Mouse (Mus musculus) small intestine, adult 2 months (tissue): ENCODE measurements around the gene Bpifb3. TPM values are rescaled to one million over a fixed set of nuclear protein-coding genes. Genes with fewer than 3 reads are reported as not detected.

ENCODE experiments used
- H3K27ac ChIP-seq: fragments of 200-500 bp; 2 replicates; pipeline ENCODE4 v1.5.1; 2012; ENCODE audit warnings: low read depth, low read length, control low read depth, inconsistent platforms; ENCODE audit not compliant: insufficient read depth
- H3K27me3 ChIP-seq: fragments of 200-500 bp; 2 replicates; pipeline ENCODE4 v1.6.1; 2012; ENCODE audit warnings: mild to moderate bottlenecking, moderate library complexity, low read length, inconsistent platforms; ENCODE audit not compliant: control insufficient read depth, insufficient read depth
- H3K36me3 ChIP-seq: fragments of 200-500 bp; 2 replicates; pipeline ENCODE4 v1.6.1; 2012; ENCODE audit warnings: mild to moderate bottlenecking, low read length, control low read depth, inconsistent platforms; ENCODE audit not compliant: control insufficient read depth, insufficient read depth
- H3K4me1 ChIP-seq: fragments of 200-500 bp; 2 replicates; pipeline ENCODE4 v1.6.1; 2012; ENCODE audit warnings: low read length, inconsistent platforms, mixed read lengths; ENCODE audit not compliant: control insufficient read depth, insufficient read depth, insufficient read length
- H3K4me3 ChIP-seq: fragments of 200-500 bp; 2 replicates; pipeline ENCODE4 v1.5.1; 2012; ENCODE audit warnings: low read depth, mild to moderate bottlenecking, control low read depth, inconsistent platforms, low read length, moderate library complexity
- CTCF ChIP-seq: fragments of 200-500 bp; IDR thresholded peaks from 2 replicates; pipeline ENCODE4 v1.5.1; 2012; ENCODE audit warnings: low read depth, mild to moderate bottlenecking, control low read depth, inconsistent platforms, low read length, moderate library complexity, mixed read lengths; ENCODE audit not compliant: insufficient replicate concordance, insufficient read length; ENCODE audit errors: extremely low read depth
- POLR2A ChIP-seq: fragments of 200-500 bp; IDR thresholded peaks from 2 replicates; pipeline ENCODE4 v1.6.1; 2012; ENCODE audit warnings: low read depth, mild to moderate bottlenecking, control low read depth, inconsistent platforms, low read length, moderate library complexity
- WGBS: fragments of 180-500 bp; shearing (Covaris S2); methylation state at CpG from one replicate; pipeline ENCODE4 v1.1.7; 2018; 5-methylcytosine and 5-hydroxymethylcytosine counted together
- polyA plus RNA-seq: library from polyadenylated mRNA; depleted of rRNA; stranded (reverse); fragments of >200 nt; gene quantifications from 2 replicates; pipeline ENCODE4 v1.2.3, GENCODE M21; 2012; rRNA removed

The Bpifb3 gene
- polyA plus RNA-seq, result not detected in 2 replicates

DNA sequence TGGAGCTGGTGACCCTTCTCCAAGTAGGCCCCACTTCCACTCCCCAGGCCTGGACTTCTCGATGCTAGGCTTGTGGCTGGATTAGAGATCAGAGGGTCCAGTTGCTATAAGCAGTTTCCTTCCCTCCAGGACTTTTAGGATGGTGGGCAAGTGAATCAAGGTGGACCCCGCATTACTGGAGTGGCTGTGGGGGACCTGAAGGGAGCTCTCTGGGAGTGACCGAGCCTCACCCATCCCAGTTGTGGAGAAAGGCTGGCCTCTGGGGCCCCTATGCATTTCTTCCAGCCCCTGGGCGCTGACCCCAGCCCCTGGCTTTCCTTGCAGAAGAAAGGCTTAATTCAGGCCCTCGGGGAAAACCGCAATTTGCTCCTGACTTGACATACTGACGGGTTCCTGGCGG lies at the start of gene Bpifb3:
Gene Bpifb3, plus strand, starts transcription at position 301 of the 400 bp plus-strand sequence.
- no peaks in the 10 kb centered on the region for H3K27me3 ChIP-seq
- H3K27ac ChIP-seq, result no peak within 1 kb of the TSS
- H3K4me1 ChIP-seq, result no peaks in the 10 kb centered on the region
- H3K4me3 ChIP-seq, result no peak within 1 kb of the TSS
- TF ChIP-seq POLR2A, result no peak
- TF ChIP-seq CTCF, result no peak
- no peaks in the 10 kb centered on the region for H3K36me3 ChIP-seq
- 68% methylated on average over 8 of the region's 8 CpGs for WGBS

DNA sequence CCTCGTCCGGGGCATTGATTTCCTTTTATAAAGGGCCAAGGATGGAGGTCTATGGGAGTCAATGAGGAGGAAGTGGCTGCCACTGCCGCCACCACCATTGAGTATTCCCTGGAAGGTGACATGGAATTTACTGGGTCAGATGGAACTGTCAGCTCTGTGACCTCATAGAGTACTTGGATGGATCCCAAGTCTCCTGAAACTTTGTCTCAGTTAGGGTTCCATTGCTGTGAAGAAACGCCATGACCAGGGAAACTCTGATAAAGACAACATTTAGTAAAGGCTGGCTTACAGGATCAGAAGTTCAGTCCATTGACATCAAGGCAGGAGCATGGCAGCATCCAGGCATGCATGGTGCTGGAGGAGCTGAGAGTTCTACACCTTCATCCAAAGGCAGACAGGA lies 47.0 kb upstream of the Bpifb3 start, which contains the start of gene Sun5:
Gene Sun5, minus strand, starts transcription at position 101 of the 400 bp plus-strand sequence.
- TF ChIP-seq CTCF (no peak), POLR2A (no peak)
- no peak within 1 kb of the TSS for H3K4me3 ChIP-seq
- H3K27me3 ChIP-seq, result no peaks in the 10 kb centered on the region
- H3K4me1 ChIP-seq, result no peaks in the 10 kb centered on the region
- WGBS, result 85% methylated on average over 4 of the region's 4 CpGs
- no peaks in the 10 kb centered on the region for H3K36me3 ChIP-seq
- H3K27ac ChIP-seq, result no peak within 1 kb of the TSS

DNA sequence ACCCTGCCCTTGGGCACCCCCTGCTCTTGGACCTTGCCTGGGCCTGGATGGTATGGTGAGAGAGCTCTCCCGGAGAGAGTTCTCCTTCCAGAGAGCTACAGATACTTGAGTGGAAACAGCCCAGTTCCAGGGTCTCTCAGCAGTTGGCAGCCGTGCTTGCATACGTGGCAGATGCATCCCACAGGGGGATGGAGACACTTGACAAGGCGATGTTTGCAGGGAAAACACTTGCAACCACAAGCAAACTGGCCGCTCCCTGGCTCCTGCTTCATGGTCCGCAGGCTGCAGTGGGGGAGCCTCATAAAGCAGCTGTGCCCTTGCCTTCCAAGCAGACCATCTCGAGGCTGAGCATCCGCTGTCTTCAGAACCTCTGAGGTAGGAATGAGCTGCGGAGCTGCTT lies 43.3 kb upstream of the Bpifb3 start, which contains the start of gene Bpifb2:
Gene Bpifb2, plus strand, starts transcription at position 301 of the 400 bp plus-strand sequence.
- Histone ChIP-seq H3K27ac (no peak within 1 kb of the TSS), H3K4me3 (no peak within 1 kb of the TSS), H3K36me3 (no peaks in the 10 kb centered on the region), H3K27me3 (no peaks in the 10 kb centered on the region), H3K4me1 (no peaks in the 10 kb centered on the region)
- 51% methylated on average over 9 of the region's 9 CpGs for WGBS
- TF ChIP-seq CTCF, result no peak
- no peak for TF ChIP-seq POLR2A

DNA sequence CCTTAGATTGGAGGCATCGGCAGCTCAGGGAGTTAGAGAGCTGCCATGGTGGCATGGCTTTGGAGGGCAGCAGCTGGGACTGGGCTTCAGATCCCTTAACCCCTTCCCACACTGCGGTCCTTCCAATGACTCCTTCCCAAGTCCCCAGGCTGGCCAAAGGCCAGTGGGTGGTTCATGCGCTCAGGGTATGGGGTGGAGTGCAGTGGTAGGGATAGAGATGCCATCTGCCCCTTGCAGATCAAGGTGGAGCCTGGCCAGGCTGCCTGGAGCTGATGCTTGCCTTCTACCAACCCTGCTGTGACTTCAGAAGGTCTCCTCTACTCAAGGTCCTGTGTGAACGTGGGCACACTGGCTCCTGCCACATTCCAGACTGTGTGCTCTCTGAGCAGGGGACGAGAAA lies 18.9 kb upstream of the Bpifb3 start:
- no peak overlapping the region for H3K4me3 ChIP-seq
- WGBS, result 75% methylated on average over 5 of the region's 5 CpGs
- no peak overlapping the region for H3K27ac ChIP-seq
- no peaks in the 10 kb centered on the region for H3K4me1 ChIP-seq
- no peak for TF ChIP-seq CTCF
- TF ChIP-seq POLR2A, result no peak
- no peaks in the 10 kb centered on the region for H3K36me3 ChIP-seq
- no peaks in the 10 kb centered on the region for H3K27me3 ChIP-seq

DNA sequence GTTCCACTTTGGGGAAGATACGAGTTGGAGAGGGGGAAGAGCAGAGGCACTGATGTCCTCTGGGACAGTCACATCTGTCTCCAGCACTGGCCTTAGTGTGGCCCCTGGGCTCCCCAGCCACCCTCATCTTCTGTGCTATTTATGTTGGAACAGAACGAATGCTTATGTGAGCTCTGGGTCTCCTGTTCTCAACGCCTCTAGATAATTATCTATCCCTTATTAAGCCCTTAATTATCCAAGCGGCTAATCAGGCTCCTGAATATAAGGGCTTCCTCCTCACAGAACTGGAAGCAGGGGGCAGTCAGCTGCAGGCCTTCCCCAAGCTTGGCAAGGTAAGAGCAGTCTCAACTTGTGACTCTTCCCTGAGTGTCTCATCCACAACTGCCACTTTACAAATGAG lies 17.9 kb upstream of the Bpifb3 start, which contains the start of gene Bpifb6:
Gene Bpifb6, plus strand, starts transcription at position 301 of the 400 bp plus-strand sequence.
- no peaks in the 10 kb centered on the region for H3K27me3 ChIP-seq
- 63% methylated on average over 4 of the region's 4 CpGs for WGBS
- no peak within 1 kb of the TSS for H3K27ac ChIP-seq
- H3K36me3 ChIP-seq, result no peaks in the 10 kb centered on the region
- H3K4me3 ChIP-seq, result no peak within 1 kb of the TSS
- no peaks in the 10 kb centered on the region for H3K4me1 ChIP-seq
- TF ChIP-seq POLR2A (no peak), CTCF (no peak)

DNA sequence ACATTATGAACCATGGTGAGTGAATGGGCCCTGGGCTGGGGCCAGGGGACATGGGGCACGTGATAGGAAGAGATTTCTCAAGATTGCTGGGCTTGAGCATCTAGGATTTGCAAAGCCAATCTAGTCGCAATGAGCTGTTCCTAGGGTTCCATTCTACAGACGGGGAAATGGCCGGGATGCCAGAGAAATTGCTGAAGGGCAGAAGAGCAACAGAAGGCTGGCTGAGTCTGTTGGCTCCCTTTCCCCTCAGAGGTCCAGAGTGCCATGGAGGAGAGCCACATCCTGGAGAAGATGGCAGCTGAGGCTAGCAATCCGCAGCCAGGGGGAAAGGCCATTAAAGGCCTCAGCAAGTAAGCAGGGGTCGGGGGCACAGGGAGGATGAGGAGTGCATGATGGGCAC lies 15.3 kb upstream of the Bpifb3 start:
- WGBS, result 69% methylated on average over 6 of the region's 6 CpGs
- TF ChIP-seq POLR2A, result no peak
- no peak for TF ChIP-seq CTCF
- no peaks in the 10 kb centered on the region for H3K27me3 ChIP-seq
- H3K4me3 ChIP-seq, result no peak overlapping the region
- no peak overlapping the region for H3K27ac ChIP-seq
- H3K4me1 ChIP-seq, result no peaks in the 10 kb centered on the region
- no peaks in the 10 kb centered on the region for H3K36me3 ChIP-seq

DNA sequence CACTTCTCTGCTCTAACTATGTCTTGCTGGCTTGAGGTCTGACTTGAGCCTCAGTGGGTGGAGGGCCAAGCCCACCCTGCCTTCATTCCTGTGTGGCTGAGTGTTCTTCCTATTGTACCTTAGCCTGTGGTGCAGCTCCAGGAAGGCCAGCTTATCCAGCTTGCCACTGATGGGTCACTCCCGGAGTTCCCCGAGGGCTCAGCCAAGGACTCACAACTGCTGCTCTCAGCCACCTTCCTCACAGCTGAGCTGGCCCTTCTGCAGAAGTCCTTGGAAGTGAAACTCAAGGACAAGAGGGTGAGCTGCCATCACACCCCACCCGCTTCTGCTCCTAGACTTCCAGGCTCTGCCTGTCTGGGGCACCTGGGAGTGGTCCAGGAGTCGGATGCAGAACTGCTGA lies 11.4 kb upstream of the Bpifb3 start:
- Histone ChIP-seq H3K27ac (no peak overlapping the region), H3K36me3 (no peaks in the 10 kb centered on the region), H3K4me3 (no peak overlapping the region), H3K27me3 (no peaks in the 10 kb centered on the region), H3K4me1 (no peaks in the 10 kb centered on the region)
- TF ChIP-seq CTCF, result no peak
- TF ChIP-seq POLR2A, result no peak
- WGBS, result 76% methylated on average over 4 of the region's 4 CpGs

DNA sequence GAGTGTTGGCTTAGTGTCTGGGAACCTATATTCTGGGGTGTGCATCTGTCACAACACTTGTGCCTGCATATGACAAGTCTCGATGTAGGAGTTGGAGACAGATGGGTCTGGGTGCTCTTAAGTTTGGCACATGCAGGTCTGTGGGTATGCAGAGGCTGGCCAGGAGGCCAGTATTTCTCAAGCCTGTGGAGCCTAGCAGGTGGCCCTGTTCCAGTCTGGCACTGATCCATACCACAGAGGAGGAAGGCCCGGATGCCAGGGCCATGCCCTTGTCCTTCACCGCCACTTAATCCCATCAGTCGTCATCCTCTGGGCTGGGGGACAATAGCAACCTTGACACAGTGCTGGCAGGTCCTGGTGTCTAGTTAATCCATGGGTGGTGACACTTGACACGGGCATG lies 3.9 kb upstream of the Bpifb3 start:
- Histone ChIP-seq H3K4me3 (no peak overlapping the region), H3K27me3 (no peaks in the 10 kb centered on the region), H3K36me3 (no peaks in the 10 kb centered on the region), H3K4me1 (no peaks in the 10 kb centered on the region), H3K27ac (no peak overlapping the region)
- TF ChIP-seq POLR2A, result no peak
- TF ChIP-seq CTCF, result no peak
- WGBS, result 60% methylated on average over 5 of the region's 5 CpGs
